Mouse (Mus musculus) liver, postnatal 0 days (tissue): ENCODE data around the gene Nr4a1. TPM values are rescaled to one million over a fixed set of nuclear protein-coding genes. Genes with fewer than 3 reads are reported as not detected.
A peak's percentile ranks its signal among the peaks of the same experiment; 100 is the strongest.

Experiments used
- ATAC-seq: fragments of 200-750 bp; cut with Nextera tagmentation; 2 replicates; pipeline ENCODE4 v1.8.0; 2017; ENCODE audit warnings: mild to moderate bottlenecking, moderate library complexity
- DNase-seq: peaks from one replicate; pipeline ENCODE4 v3.0.0-alpha.2; 2016
- H3K27ac ChIP-seq: fragments of 300-500 bp; sonication (generic); 2 replicates; pipeline ENCODE4 v1.5.1; 2014; ENCODE audit warnings: antibody characterized with exemption, moderate library complexity, mild to moderate bottlenecking, low read depth
- H3K27me3 ChIP-seq: fragments of 300-500 bp; sonication (generic); 2 replicates; pipeline ENCODE4 v1.6.1; 2014; ENCODE audit warnings: low read length, control low read depth, mixed read lengths; ENCODE audit not compliant: insufficient read depth
- H3K36me3 ChIP-seq: fragments of 300-500 bp; sonication (generic); replicated peaks from 2 replicates; pipeline ENCODE4 v1.6.1; 2014; ENCODE audit warnings: mild to moderate bottlenecking, control low read depth, low read length, moderate library complexity, mixed read lengths; ENCODE audit not compliant: insufficient read depth
- H3K4me1 ChIP-seq: fragments of 300-500 bp; sonication (generic); 2 replicates; pipeline ENCODE4 v1.6.1; 2014; ENCODE audit warnings: antibody characterized with exemption, mild to moderate bottlenecking, control low read depth; ENCODE audit not compliant: insufficient read depth
- H3K4me2 ChIP-seq: fragments of 300-500 bp; sonication (generic); 2 replicates; pipeline ENCODE4 v1.6.1; 2014; ENCODE audit warnings: low read depth, mild to moderate bottlenecking, low read length, moderate library complexity, mixed read lengths
- H3K4me3 ChIP-seq: fragments of 300-500 bp; sonication (generic); 2 replicates; pipeline ENCODE4 v1.5.1; 2014; ENCODE audit warnings: low read depth, low read length
- H3K9ac ChIP-seq: fragments of 300-500 bp; sonication (generic); replicated peaks from 2 replicates; pipeline ENCODE4 v1.6.1; 2014; ENCODE audit warnings: mild to moderate bottlenecking, moderate library complexity
- H3K9me3 ChIP-seq: fragments of 300-500 bp; sonication (generic); 2 replicates; pipeline ENCODE4 v1.6.1; 2016; ENCODE audit warnings: mild to moderate bottlenecking, control low read depth, low read length, mixed read lengths
- CTCF ChIP-seq: sonication (generic); IDR thresholded peaks from 2 replicates; pipeline ENCODE4 v1.5.1; 2016; ENCODE audit warnings: antibody characterized with exemption, low read depth
- EP300 ChIP-seq: IDR thresholded peaks from 2 replicates; pipeline ENCODE4 v1.6.1; 2016; ENCODE audit warnings: antibody characterized with exemption, low read depth, mild to moderate bottlenecking
- WGBS: fragments of 180-500 bp; shearing (Covaris S2); extraction: QIAGEN DNeasy Blood & Tissue Kit; methylation state at CpG from one replicate; pipeline ENCODE4 v1.1.7; 2014; ENCODE audit not compliant: insufficient replicate concordance; 5-methylcytosine and 5-hydroxymethylcytosine counted together
- polyA plus RNA-seq: library from polyadenylated mRNA; unstranded; fragments of >200 nt; fragmentation: Nextera tagmentation; extraction: Ambion mirVana; gene quantifications from 2 replicates; pipeline ENCODE4 v1.2.1, GENCODE M21; 2015

Nr4a1 gene
- polyA plus RNA-seq, 1 experiment from 2014 or later = 1.1 TPM

DNA sequence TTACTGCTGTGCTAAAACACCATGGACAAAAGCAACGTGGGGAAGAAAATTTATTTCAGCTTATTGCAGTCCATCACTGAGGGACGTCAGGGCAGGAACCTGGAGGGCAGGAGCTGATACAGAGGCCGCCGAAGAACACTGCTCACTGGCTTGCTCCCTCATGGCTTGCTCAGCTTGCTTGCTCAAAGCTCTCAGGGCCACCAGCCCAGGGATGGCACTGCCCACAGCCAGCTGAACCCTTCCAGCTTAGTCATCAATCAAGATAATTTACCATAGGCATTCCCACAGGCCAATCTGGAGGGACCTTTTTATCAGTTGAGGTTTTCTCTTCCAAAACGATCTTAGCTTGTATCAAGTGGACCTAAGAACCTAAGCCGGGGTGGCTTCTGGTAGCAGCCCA lies 57.9 kb downstream of the Nr4a1 start:
- no peak for ATAC-seq

GRCm38 (mm10) chr15:101315378-101315777 lies 61.3 kb downstream of the Nr4a1 start:
- peaks cover 18% of the 10 kb centered on the region for H3K4me1 ChIP-seq
- H3K9ac ChIP-seq = no peak overlapping the region
- WGBS = 82% methylated on average over 4 of the region's 4 CpGs
- ATAC-seq (no peak), DNase-seq (no peak)
- no peak for TF ChIP-seq CTCF
- TF ChIP-seq EP300 = no peak
- no peak overlapping the region for H3K27ac ChIP-seq
- no peak overlapping the region for H3K4me3 ChIP-seq
- no peaks in the 10 kb centered on the region for H3K36me3 ChIP-seq
- no peak overlapping the region for H3K4me2 ChIP-seq
- 0 out of 2 replicates have a peak, but pooled peaks cover 3% of the 10 kb centered on the region for H3K27me3 ChIP-seq
- H3K9me3 ChIP-seq = no peaks in the 10 kb centered on the region

More for the DNA sequence above, 57.9 kb downstream of the Nr4a1 start:
- Histone ChIP-seq H3K9ac (no peak overlapping the region), H3K4me1 (peaks cover 10% of the 10 kb centered on the region), H3K27ac (no peak overlapping the region), H3K27me3 (no peaks in the 10 kb centered on the region), H3K4me2 (no peak overlapping the region), H3K36me3 (no peaks in the 10 kb centered on the region), H3K9me3 (no peaks in the 10 kb centered on the region), H3K4me3 (no peak overlapping the region)
- TF ChIP-seq CTCF (no peak), EP300 (no peak)
- 71% methylated on average over 6 of the region's 6 CpGs for WGBS
- DNase-seq = no peak

DNA sequence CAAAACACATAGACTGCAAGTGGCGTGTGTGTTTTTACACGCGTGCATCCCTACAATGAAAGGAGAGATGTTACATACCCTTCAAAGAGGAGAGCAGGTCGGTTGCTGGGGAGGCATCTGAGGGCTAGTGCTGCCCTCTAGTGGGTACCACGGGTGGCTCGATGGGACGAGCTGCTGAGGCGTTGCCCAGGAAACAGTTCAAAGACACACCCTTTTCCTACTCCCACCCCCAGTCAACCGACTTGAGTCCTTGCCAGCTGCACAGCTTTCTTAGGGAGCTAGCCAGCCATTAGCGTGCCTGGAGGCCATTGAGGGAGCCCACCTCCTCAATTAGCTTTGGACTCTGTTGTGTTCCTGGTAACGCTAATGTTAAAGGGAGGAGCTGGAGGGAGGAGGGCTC lies 61.8 kb downstream of the Nr4a1 start:
- H3K4me3 ChIP-seq = peak overlapping the region; percentile 49
- peaks cover 18% of the 10 kb centered on the region for H3K4me1 ChIP-seq
- 0 out of 2 replicates have a peak, but pooled peaks cover 3% of the 10 kb centered on the region for H3K27me3 ChIP-seq
- no peaks in the 10 kb centered on the region for H3K9me3 ChIP-seq
- peak; percentile 94 for TF ChIP-seq CTCF
- TF ChIP-seq EP300 = no peak
- H3K36me3 ChIP-seq = no peaks in the 10 kb centered on the region
- peak; percentile 67 for ATAC-seq
- peak; percentile 86 for DNase-seq
- WGBS = 2% methylated on average over 11 of the region's 11 CpGs
- peak overlapping the region; percentile 49 for H3K9ac ChIP-seq
- H3K27ac ChIP-seq = peak overlapping the region; percentile 80; the same call in 1 of the 2 replicates
- peak overlapping the region; percentile 66 for H3K4me2 ChIP-seq

DNA sequence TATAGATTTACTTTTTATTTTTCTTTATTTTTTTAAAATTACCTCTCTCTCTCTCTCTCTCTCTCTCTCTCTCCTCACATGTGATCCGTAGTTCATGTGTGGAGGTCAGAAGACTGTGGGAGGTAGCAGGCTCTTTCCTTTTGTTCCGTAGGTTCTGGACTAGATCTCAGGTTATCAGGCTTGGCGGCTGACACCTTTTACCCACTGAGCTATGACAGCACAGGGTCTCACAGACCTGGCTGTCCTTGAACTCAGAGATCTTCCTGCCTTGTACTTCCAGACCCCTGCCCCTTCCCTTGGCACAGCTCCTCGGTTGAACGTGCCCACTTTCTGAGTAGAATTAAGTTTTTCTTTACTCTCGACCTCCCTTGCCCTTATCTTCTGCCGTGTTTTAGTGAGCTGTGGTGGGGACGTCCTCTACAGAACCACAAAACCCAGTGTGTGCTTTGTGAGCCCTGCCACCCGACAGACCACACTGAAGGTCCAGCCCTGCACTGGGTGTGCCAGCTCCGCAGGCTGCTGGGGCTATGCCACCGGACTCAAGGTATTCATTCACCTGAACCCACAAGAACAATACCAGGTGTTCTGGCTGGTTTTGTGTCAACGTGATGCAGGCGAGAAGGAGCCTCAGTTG lies 62.3 kb downstream of the Nr4a1 start:
- Histone ChIP-seq H3K4me2 (peak overlapping the region; percentile 66), H3K4me1 (peaks cover 18% of the 10 kb centered on the region), H3K4me3 (peak overlapping the region; percentile 49), H3K9ac (peak overlapping the region; percentile 49), H3K36me3 (no peaks in the 10 kb centered on the region), H3K27ac (peak overlapping the region; percentile 80), H3K27me3 (0 out of 2 replicates have a peak, but pooled peaks cover 3% of the 10 kb centered on the region), H3K9me3 (no peaks in the 10 kb centered on the region)
- WGBS = 21% methylated on average over 13 of the region's 13 CpGs
- no peak for TF ChIP-seq EP300
- DNase-seq (no peak), ATAC-seq (no peak)

GRCm38 (mm10) chr15:101316913-101317813 lies 63.1 kb downstream of the Nr4a1 start:
- H3K4me1 ChIP-seq = peaks cover 18% of the 10 kb centered on the region
- 0 out of 2 replicates have a peak, but pooled peaks cover 3% of the 10 kb centered on the region for H3K27me3 ChIP-seq
- TF ChIP-seq CTCF (no peak), EP300 (no peak)
- peak overlapping the region; percentile 66 for H3K4me2 ChIP-seq
- no peak for DNase-seq
- peak overlapping the region; percentile 80 for H3K27ac ChIP-seq
- ATAC-seq = no peak; the same call in 1 of the 2 replicates
- WGBS = 31% methylated on average over 18 of the region's 18 CpGs
- no peaks in the 10 kb centered on the region for H3K36me3 ChIP-seq
- peak overlapping the region; percentile 49 for H3K9ac ChIP-seq
- H3K4me3 ChIP-seq = peak overlapping the region; percentile 49
- H3K9me3 ChIP-seq = no peaks in the 10 kb centered on the region

GRCm38 (mm10) chr15:101317814-101318500 lies 63.9 kb downstream of the Nr4a1 start:
- peak overlapping the region; percentile 42; the same call in 1 of the 2 replicates for H3K9ac ChIP-seq
- WGBS = 31% methylated on average over 2 of the region's 2 CpGs
- H3K27me3 ChIP-seq = 0 out of 2 replicates have a peak, but pooled peaks cover 3% of the 10 kb centered on the region
- DNase-seq (no peak), ATAC-seq (no peak)
- peak overlapping the region; percentile 66 for H3K4me2 ChIP-seq
- peaks cover 18% of the 10 kb centered on the region for H3K4me1 ChIP-seq
- H3K36me3 ChIP-seq = no peaks in the 10 kb centered on the region
- no peak for TF ChIP-seq CTCF
- TF ChIP-seq EP300 = no peak
- H3K9me3 ChIP-seq = no peaks in the 10 kb centered on the region
- peak overlapping the region; percentile 80 for H3K27ac ChIP-seq
- H3K4me3 ChIP-seq = 0 out of 2 replicates have a peak overlapping the region, but pooled peaks have one; percentile 49
